10 mouse cellular contexts compared by ENCODE assay signal in the genomic region with DNA sequence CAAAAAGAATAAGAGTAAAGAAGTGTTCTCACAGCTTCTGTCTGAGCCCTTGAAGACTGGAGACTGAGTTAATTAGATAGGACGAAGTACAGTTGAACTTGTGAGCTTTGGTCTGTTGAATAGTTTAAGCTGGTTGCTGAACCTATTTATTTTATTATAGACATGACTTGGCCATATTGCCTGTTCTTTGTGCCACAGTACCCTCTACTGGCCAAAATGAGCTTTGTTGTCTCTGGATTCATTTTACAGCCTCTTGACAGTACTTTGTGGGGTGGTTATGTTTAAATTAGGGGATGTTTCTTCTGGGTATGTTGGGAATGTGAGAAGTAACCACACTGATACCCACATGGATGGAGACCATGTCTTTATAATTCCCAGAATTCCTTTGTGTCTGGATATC. TPM values are rescaled to one million over a fixed set of nuclear protein-coding genes. Genes with fewer than 3 reads are reported as not detected.
DNase-seq lines count a peak whose midpoint lies in the region; ATAC-seq and TF ChIP-seq lines count a peak whose summit lies in the region.
"Had no signal": no experiment of that assay in that cellular context is flagged by ENCODE, and none has a peak within 500 bp of the region (broad histone marks: within the 10 kb centered on the region; RNA-seq: fewer than 3 reads in every experiment).

No protein-coding gene starts in this region.

- H3K4me2 ChIP-seq in liver, postnatal 0 days (ENCODE audit: low read depth, low read length): no peak overlapping the region
- no peak overlapping the region for H3K4me2 ChIP-seq in hindbrain, embryonic 16.5 days (ENCODE audit: low read length)
- H3K4me2 ChIP-seq: embryonic facial prominence, embryonic 12.5 days had no signal

- DNase-seq in liver, postnatal 0 days: no peak
- DNase-seq in liver (no peak), Patski (ENCODE audit: low read depth, low spot score) (peak; percentile 17)
- DNase-seq in frontal cortex, postnatal 36 days (ENCODE audit: low spot score in 2 of 2): peak; percentile 19 to 57
- no peak for DNase-seq in yolk sac, embryonic 10.5 days (ENCODE audit: low spot score)
- no peak for DNase-seq in spleen, postnatal 36 days (ENCODE audit: low spot score in 2 of 2)

- POLR2A ChIA-PET in Patski (lab: Charles Lee): no interaction called here

- 55% methylated on average over 1 of the region's 1 CpGs for WGBS in liver, postnatal 0 days (ENCODE audit: insufficient replicate concordance)
- 70% methylated on average over 1 of the region's 1 CpGs for WGBS in hindbrain, embryonic 16.5 days

- H3K27ac ChIP-seq in liver, postnatal 0 days (ENCODE audit: low read depth): no peak overlapping the region
- H3K27ac ChIP-seq in hindbrain, embryonic 16.5 days (ENCODE audit: low read depth, low read length): no peak overlapping the region
- H3K27ac ChIP-seq: embryonic facial prominence, embryonic 12.5 days had no signal

- in situ Hi-C loops in Patski (cut with MboI; ENCODE audit: low pct_unique_long_range_greater_than_20kb): loop anchor here (5.0 to 25.0 kb wide), 2 partner anchors 224 to 449 kb away; partner anchors contain the start of gene Mzf1

- CTCF ChIA-PET in Patski (lab: Charles Lee): interaction anchor here (0.7 to 3.0 kb wide), 13 partner anchors 10 to 448 kb away, joined by 3 to 32 read pairs (median 3); no protein-coding TSS in a partner anchor

- no peaks in the 10 kb centered on the region for H3K27me3 ChIP-seq in liver, postnatal 0 days (ENCODE audit: insufficient read depth, low read length)
- no peaks in the 10 kb centered on the region for H3K27me3 ChIP-seq in Patski
- no peaks in the 10 kb centered on the region for H3K27me3 ChIP-seq in hindbrain, embryonic 16.5 days (replicated peaks; ENCODE audit: control insufficient read depth, insufficient read depth, low read length)
- H3K27me3 ChIP-seq: embryonic facial prominence, embryonic 12.5 days had no signal

- ATAC-seq in liver, postnatal 0 days: no peak
- ATAC-seq in Patski: peak; percentile 79
- peak; percentile 77 for ATAC-seq in megakaryocyte-erythroid progenitor cell, adult 5-6 weeks (replicated peaks; ENCODE audit: low FRiP score, low TSS enrichment, poor library complexity, severe bottlenecking)
- ATAC-seq in hindbrain, embryonic 16.5 days: no peak

- no peak overlapping the region for H3K9ac ChIP-seq in liver, postnatal 0 days (replicated peaks)
- no peak overlapping the region for H3K9ac ChIP-seq in hindbrain, embryonic 16.5 days (ENCODE audit: low read depth, low read length)
- H3K9ac ChIP-seq: embryonic facial prominence, embryonic 12.5 days had no signal

- no peaks in the 10 kb centered on the region for H3K9me3 ChIP-seq in liver, postnatal 0 days (ENCODE audit: low read length)
- peaks cover 18% of the 10 kb centered on the region for H3K9me3 ChIP-seq in hindbrain, embryonic 16.5 days (ENCODE audit: control insufficient read depth, low read length)
- H3K9me3 ChIP-seq: embryonic facial prominence, embryonic 12.5 days had no signal

- TF ChIP-seq CTCF in liver, postnatal 0 days (IDR thresholded peaks at IDR 0.05; ENCODE audit: low read depth): peak; percentile 50
- TF ChIP-seq CTCF in Patski (IDR thresholded peaks at IDR 0.05): peak; percentile 56

- H3K36me3 ChIP-seq in liver, postnatal 0 days (replicated peaks; ENCODE audit: insufficient read depth, low read length): no peaks in the 10 kb centered on the region
- no peaks in the 10 kb centered on the region for H3K36me3 ChIP-seq in hindbrain, embryonic 16.5 days (ENCODE audit: control insufficient read depth, insufficient read depth, low read length)
- H3K36me3 ChIP-seq: embryonic facial prominence, embryonic 12.5 days had no signal

- TF ChIP-seq EP300 in liver, postnatal 0 days (IDR thresholded peaks at IDR 0.05; ENCODE audit: low read depth): no peak

- H3K4me3 ChIP-seq in liver, postnatal 0 days (ENCODE audit: low read depth, low read length): no peak overlapping the region
- no peak overlapping the region for H3K4me3 ChIP-seq in hindbrain, embryonic 16.5 days (ENCODE audit: low read length)
- H3K4me3 ChIP-seq: embryonic facial prominence, embryonic 12.5 days had no signal

- H3K4me1 ChIP-seq in liver, postnatal 0 days (ENCODE audit: insufficient read depth): no peaks in the 10 kb centered on the region
- H3K4me1 ChIP-seq in hindbrain, embryonic 16.5 days (ENCODE audit: control insufficient read depth, insufficient read depth, low read depth, low read length): no peaks in the 10 kb centered on the region
- H3K4me1 ChIP-seq: embryonic facial prominence, embryonic 12.5 days had no signal

RNA-seq across cellular contexts. Expression of gene Bsph2, which starts 59.3 kb away (rescaled TPM):
- polyA plus RNA-seq in liver, postnatal 0 days (2015; fragmentation: Nextera tagmentation; extraction: Ambion mirVana): not detected in 2 replicates
- not detected for polyA plus RNA-seq in Patski (2021)
- total RNA-seq in megakaryocyte-erythroid progenitor cell, adult 5-6 weeks (2014; fragmentation: Nextera tagmentation): not detected in 2 replicates
- total RNA-seq in megakaryocyte-erythroid progenitor cell, adult 5-6 weeks (2017): not detected in 2 replicates
- polyA plus RNA-seq in hindbrain, embryonic 16.5 days (2015; fragmentation: Nextera tagmentation; extraction: Ambion mirVana): not detected in 2 replicates
- total RNA-seq: layer of hippocampus, adult 8-10 months had no signal
- polyA plus RNA-seq: embryonic facial prominence, embryonic 12.5 days had no signal

Comparison
In these comparisons a context has a peak if more than half of its experiments do, and no peak if none do; other contexts are left out.
1. ATAC-seq: peak in Patski (single experiment) and megakaryocyte-erythroid progenitor cell, adult 5-6 weeks (single experiment); none in liver, postnatal 0 days (single experiment) and hindbrain, embryonic 16.5 days (single experiment).
2. DNase-seq: peak in Patski (single experiment) and frontal cortex, postnatal 36 days (2 of 2); none in liver, postnatal 0 days (single experiment), liver (single experiment), yolk sac, embryonic 10.5 days (single experiment) and spleen, postnatal 36 days (0 of 2).